Mouse (Mus musculus): ENCODE data around the gene Gprc6a.

The Gprc6a gene

DNA sequence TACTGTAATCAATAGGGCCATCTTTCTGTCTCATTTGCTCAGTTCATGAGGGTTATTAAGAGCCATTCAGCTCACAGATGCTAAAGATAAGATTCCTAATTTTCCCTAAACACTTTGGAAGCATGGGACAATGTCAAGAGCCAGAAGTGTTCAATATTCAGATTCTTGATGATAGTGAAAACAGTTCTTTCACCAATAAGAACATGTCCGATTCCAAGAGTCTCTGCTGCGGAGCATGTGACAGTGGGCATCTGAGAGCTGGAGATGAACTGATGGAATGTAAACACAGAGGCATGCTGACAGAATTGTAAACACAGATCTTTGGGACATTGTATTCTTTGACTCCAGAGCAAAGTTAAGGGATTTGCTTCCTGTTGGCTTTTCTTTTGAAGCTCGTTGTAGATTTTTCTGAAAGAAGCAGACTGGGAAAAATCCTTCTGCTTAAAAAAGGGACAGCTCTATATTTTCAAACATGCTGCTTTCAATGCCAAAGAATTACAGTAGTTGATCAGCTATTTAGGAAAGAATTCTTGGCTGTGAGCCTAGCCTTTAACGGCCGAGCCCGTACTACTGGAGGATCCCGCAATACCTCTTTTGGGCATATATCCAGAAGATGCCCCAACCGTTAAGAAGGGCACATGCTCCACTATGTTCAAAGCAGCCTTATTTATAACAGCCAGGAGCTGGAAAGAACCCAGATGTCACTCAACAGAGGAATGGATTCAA is at the start of gene Gprc6a:
Gene Gprc6a, minus strand, starts transcription at position 51 of the 726 bp plus-strand sequence.
- DNase-seq: no peak

DNA sequence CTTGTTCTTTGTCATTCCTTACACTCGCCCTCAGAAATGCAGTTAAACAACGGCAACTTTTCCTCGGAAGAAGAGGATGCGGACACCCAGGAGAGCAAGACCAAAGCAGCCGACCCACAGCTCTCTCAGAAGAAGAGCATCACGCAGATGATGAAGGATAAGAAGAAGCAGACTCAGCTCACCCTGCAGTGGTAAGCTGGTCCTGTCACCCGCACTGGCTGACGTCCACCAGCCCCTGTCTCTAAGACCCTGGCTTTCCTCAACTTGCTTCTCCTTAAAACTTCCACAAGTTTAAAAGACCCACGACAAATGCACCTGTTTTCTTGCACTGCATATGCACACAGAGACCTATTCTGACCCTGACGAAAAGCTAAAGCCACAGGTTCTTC is 47.0 kb upstream of the Gprc6a start:
- no peak for DNase-seq

DNA sequence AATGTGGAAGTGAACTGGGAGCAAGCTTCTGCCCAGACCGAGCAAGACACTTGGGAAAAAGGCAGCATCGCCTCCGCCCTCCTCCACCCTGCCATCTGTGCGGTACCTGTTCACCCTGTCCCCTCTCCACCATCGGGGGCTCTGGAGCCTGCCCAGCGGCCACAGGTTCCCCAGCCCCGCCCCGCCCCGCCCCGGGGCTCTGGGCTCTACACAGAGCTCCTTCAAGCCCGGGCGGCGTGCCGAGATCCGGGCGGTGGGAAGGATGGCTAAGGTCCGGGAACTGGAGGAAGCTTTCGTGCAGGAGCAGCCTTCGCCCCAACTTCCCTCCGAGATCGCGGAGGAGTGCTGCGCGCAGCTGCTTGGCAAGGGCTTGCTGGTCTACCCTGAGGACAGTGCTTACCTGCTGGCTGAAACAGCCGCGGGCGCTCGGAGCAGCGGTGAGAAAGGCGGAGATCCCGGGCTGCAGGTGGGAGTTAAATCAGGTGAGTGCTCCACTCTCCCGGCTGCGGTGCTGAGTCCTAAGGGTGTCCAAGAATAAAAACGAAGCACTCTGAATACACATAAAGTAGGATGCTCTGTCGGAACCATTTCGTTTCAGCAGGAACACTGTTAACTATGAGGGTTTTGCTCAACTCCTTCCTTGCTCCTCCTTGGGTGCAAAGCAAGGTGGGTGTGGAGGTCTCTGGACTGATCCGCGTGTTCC is 46.4 kb upstream of the Gprc6a start, which contains the start of gene Rfx6:
Gene Rfx6, plus strand, starts transcription at position 209 of the 703 bp plus-strand sequence.
- no peak for DNase-seq

DNA sequence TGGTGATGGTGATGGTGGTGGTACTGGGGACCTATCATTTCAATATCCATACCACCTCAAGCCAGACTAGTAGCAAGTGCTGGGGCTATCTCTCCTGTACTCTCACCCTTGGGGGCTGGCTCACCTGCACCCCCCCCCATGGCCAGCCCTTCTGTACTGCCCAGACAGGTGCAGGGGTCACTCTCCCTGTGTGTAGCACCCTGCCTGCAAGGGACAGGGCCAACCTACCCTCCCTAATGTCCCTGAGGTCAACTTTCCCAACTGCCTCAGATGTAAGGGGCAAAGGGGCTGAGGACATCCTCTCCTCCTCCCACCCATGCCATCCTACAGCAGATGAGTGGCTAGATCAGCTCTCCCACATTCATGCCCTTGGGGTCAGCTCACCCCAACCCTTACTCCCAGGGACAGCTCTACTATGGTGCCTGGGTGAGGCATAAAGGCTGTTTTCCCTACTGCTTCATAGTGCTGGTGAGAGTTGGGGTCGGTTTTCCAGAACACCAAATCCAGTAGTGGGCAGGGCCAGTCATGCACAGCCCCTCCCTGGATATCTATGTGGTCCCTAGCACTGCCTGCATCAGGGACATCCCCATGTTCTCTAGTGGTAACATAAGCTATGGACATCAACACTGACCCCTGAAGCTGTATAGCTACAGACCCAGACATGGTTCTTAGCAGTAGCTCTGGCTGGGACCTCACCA is 41.0 kb upstream of the Gprc6a start:
- DNase-seq: no peak

DNA sequence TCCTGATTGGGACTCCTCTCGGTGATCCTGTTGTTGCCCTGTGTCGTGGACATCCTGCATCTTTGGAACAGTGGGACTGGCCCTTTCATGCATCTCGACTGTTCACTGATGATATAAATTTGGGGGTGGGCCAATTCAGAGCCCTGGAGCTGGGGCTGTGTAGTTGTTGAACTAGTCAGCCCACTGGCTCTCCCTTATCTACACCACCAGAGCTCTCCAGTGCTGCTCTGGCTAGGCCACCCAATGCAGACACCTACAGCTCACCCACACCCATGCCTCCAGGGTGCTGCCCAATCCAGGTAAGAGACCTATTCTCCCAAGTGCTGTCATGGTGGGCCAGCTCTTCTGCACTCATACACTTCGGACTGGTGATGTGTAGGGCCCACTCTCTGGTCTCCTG is 40.3 kb upstream of the Gprc6a start:
- DNase-seq: no peak

DNA sequence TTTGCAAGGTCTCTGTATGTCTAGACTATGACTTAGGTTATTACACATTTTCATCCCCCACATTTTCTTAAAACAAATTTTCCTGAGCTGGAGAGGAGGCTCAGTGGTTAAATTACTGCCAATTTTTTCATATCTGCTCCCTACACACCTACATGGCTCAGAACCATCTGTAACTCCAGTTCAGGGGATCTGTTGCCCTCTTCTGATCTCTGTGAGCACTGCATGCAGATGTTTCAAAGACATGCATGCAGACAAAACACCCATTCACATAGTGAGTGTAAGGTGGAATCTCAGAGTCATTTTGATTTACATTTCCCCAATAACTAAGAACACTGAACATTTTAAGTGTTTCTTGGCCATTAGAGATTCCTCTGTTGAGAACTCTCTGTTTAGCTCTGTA is 38.1 kb upstream of the Gprc6a start:
- DNase-seq: no peak

DNA sequence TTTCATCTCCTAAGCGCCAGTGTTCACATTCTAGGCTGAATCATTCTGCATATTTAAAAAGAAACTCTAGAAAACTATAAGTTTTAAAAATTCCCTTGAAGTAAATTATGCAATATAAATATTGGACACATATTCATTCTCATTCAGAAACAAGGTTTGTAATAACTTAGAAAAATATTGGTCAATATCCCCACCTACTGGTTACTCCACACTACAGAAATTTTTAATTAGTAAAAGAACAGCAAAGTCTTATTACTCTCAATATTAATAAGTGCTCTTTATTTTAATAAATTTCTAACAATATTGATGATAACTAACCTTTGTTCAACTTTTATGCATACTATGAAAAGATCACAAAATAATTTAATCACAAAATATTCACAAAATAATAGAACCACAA is 26.1 kb upstream of the Gprc6a start:
- no peak for DNase-seq

DNA sequence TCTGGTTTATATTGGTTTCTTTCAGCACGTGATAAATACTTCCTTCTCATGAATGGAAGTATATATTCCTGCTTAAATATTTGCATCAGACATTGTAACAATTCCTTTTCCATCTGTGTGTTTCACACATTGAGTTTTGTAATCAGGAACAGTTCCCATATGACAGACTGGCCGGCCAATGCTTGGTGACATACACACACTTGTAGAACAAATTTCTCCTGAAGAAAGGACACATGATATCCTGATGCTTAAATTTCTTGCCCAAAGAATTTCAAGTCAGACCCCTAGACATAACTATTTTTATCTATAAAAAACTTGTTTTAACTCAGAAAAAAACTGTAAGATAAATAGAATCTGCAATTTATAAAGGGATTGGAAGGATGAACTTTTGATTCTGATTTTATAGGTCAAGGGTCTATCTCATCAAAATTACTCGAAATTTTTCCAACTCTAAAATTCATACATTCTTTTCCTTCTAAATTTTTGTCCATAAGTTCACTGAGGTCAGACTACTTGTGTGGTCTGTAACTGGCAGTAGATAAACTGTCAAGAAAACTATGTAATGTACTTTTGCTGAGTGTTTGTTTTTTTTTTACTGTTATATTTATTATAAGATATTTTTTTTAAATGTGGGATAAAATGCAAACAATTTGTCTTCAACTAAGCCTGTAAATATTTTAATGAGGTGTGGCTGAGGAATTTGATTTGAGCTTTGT is 18.4 kb upstream of the Gprc6a start:
- no peak for DNase-seq

DNA sequence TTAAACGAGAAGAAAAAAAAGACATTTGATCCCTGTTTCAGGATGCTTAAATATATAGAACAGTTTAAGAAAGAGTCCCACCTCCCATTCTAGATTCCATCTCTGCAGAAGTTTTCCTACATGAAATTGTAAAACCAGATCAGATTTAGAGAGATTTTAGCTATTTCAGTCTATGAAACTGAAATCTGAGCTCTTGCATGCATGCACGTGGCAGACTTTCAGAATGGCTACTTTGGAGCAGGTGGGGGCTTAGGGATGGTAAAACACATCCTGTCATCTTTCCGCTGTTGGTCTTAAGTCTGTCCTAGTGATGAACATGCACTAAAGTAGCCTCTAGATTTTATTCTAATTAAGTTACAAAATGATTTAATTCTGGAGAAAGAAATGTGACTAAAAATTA is 10.1 kb downstream of the Gprc6a start:
- DNase-seq: no peak

DNA sequence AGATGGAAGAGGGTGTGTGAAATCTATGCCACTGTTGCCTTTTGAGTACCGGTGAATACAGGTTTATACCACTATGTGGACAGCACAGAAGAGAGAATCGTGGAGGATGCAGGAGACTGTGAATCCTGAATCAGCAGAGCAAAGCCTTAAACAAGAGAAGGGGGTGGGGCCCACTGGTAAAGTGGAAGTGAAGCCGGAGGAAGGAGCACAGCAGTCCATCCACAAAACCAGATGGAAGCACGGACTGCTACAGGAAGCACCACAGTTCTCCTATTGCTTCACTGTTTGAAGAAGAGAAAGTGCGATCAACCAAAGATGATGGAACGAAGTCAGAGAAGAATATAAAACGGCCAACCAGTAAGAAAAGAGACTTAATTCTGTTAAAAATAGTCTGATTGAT is 11.1 kb downstream of the Gprc6a start:
- DNase-seq: no peak

DNA sequence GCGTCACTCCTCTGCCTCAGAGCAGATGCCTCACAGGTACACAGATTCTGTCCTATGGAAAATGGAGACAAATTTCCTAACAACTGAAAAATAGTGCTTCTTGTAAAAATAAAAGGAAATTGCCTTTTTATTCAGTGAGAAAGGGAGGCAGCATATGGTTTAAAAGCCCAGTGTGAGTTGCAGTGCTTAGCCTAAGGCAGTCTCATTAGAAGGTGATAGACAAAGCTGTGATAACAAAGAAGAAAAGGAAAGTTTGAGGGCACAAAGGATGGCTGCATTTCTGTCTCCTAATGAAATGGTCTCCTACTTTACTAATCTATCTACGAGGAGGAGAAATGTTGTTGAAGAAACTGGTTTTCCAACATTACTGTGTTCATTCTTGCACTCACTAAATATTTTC is 12.7 kb downstream of the Gprc6a start:
- no peak for DNase-seq

DNA sequence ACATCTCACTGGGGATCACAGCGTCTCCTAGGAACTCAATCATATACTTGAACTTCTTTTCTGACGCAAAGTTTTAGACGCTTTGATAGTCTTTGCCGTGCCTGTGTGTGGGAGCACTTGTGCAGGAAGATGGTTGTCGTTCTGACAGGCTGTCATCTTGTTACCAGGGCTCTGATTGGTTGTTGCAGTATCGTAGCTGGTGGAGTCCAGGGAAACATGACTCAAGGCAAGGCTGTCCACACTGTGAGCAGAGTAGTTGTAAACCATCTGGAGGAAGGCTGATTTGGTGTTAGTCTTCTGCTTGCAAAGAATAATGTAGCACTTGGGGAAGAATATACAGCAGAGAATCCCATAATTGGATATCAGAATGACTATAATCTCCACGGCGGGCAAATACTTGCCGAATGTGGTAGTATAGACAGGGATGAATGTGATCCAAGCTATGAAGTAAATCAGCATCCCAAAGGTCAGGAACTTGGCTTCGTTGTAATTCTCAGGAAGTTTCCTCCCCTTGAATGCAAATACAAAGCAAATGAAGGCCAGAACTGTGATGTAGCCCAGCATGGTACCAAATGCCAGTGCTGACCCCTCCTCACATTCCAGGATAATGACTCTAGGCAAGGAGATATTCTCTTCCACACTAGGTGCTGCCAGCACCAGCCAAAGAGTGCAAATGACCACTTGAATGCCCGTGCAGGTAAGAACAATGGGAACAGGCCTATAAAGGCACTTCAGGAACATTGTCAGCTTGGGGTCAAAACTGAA is 16.3 kb downstream of the Gprc6a start:
- DNase-seq: no peak

DNA sequence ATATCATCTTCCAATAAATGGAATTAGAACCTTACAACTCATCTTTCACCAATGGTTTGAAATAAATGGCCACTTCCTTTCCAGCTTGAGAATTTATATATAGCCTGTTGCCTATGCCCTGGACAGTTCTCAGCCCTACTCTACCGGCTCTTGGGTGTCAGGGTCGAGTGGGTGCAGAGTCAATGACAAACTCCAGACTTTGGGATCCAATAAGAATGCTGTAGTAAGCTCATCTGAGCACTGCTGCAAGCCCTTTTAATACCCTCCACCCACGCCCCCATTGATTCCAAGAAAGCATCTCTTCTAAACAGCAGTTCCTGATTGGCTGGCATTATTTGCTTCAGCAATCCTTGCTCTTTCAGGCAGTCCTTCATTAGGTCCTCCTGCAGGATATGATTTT is 17.8 kb downstream of the Gprc6a start:
- DNase-seq: no peak

DNA sequence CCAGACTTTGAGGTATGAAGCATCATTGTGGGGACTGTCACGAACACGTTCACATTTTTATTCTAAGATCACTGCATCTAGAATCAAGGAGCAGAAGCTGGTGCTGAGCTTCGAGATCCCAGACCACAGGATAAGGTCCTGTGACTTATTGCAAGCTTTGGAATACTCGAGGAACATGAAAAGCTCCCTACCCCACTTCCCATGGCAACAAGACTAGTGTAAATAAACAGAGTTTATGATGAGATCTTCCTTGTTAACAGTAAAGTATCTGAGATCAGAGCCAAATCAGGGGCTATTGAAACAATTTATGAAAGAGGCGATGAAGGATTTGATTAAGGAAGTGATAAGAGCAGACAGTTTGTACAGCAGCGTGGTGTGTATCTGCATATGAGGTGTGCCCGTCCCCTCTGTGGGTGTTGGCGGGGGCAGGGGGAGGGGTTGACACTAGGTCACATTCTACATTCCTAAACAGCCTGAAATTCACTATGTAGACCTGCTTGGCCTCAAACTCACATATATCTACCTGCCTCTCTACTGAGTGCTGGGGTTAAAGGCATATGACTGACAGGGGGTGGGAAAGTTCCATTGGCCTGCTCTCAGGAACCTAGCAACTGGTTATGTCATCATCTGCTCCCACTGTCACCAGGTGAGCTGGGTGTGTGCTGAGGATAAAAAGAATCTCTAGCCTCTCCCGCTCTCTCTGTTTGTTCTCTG is 19.1 kb downstream of the Gprc6a start:
- DNase-seq: no peak

DNA sequence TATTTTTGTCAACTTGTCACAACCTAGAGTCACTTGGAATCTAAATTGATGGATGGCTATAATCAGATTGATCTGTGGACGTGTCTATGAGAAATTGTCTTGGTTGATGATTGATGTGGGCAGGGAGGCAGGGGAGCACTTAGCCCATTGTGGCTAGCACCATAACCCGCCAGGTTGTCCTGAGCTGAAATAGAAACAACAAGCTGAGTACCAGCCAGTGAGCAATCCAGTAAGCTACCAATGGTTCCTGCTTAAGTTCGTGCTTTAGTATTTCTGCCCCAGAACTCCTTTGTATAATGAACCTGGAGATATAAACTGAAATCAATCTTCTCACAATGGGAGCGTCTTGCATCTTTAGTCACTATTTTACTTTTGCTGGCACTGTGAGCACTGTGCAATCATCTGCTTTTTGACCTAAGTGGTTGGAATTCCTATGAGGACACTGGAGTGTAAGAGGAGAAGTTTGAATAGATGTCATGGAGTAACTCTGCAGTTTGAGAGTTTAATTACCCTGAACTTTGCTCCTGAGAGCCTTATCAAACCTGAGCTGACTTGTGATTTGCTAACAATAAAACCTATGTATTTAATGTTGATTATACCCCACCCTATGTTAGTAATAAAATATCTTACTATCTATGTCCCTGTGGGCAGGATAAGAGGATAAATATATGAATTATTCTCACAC is 21.4 kb downstream of the Gprc6a start:
- no peak for DNase-seq

DNA sequence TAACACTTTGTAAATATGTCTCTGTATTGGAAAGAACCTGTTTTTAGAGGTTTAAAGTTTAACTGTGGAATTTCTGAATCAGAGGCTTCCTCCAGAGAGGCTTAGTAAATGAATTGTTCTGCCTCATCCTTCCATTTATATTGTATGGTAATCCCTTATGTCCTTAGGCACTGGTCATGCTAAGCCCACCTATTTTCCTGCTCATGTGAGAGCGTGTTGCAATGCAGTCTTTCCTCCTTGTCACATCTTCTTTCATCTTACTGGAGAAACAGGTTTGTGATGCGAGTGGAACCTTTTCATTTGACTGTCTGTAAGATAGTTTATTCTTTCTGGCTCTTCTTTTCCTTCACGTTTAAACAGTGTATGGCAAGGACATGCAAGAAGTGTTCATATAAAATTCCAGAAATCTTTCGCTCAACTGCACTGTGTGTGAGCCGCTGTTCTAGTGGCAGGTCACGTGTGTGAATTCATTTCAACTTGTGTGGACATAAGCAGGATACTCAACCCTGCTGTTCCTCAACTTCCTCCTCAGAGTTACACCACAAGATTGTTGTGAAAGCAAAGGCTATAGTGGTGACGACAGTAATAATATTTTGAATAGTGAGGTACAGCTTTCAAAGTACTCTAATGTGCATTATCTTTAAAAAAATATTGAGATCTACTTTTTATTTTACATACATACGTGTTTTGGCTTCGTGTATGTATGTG is 34.2 kb downstream of the Gprc6a start:
- DNase-seq: no peak

DNA sequence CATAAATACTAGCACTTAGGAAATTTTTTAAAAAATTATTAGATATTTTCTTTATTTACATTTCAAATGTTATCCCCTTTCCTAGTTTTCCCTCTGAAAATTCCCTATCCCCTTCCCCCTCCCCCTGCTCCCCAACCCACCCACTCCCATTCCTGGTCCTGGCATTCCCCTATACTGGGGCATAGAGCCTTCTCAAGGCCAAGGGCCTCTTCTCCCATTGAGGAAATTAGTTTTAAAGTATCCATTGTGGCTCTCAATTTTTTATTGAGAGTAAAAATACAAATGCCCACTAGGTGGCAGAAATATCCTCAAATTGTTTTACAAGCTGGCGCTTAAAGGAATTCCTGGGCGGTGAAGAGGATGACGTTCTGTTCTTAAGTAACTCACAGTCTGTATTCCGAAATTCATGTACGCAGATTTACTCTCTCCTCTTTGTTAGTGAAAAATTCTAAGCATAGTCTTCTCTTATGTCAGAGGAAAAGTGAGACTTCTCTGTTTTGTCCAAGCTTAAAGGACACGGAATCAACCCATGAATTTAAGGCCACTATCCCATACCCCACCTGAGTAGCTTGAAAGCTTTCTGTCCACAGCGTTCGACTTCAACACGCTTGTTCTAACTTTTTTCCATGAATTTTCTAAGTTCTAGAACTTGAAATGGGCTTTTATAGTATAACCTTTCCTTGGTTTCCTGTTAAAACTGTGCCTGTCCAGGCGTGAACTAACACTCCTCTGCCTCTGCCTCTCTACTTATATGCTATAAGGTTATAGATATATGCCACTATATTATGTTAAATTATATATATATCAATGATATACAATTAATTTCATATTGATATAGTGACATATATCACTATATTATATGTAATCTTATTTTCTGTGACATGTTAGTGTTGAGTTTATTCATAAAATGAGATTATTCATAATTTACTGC is 36.0 kb downstream of the Gprc6a start:
- no peak for DNase-seq

DNA sequence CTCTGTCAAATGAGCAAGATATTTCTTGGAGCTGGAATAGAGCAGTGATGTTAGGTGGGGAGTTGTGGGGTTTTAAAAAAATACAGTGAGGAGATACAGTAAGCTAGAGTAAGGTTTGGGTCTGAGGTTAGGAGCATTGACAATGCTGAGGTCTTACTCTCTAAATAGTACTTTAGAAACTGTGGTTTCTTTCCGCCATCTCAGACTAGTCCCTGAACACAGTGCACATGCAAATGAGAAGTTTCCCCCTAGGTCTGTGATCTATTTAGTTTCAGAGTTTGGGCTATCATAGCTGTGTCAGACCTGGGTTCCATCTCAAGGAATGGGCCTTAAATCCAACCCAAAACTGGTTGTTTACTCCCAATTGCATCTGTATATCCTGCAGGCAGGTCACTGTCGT is 39.7 kb downstream of the Gprc6a start:
- no peak for DNase-seq

DNA sequence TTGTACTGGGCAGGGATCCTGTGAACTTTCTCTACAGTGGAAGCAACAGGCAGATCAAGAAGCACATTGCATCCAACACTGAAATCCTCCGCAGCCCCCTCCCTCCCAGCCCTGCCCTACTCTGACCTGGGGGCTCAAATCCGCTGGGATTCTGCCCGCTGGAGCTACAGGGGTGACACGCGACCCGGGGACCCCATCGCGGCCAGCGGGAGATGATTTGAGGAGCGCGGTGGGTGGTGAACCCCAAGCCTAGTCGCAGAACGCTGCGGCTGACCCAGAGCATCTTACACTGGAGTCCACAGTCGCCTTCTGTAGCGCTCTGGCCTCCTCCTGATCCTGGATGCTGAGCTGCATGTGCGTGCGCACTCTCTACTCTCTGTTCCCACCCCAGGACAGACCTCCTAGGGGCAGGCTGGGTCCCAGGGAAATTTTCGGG is 41.1 kb downstream of the Gprc6a start, which contains the start of gene Fam162b:
Gene Fam162b, minus strand, starts transcription at position 379 of the 436 bp plus-strand sequence.
- no peak for DNase-seq

Measured in cerebellum, adult 11-12 months (tissue).